9 mouse cellular contexts compared by ENCODE assay signal in genomic region chr9:120202683-120203082, GRCm38 (mm10). TPM values are rescaled to one million over a fixed set of nuclear protein-coding genes. Genes with fewer than 3 reads are reported as not detected.
DNase-seq lines count a peak whose midpoint lies in the region; ATAC-seq and TF ChIP-seq lines count a peak whose summit lies in the region.
"Had no signal": no experiment of that assay in that cellular context is flagged by ENCODE, and none has a peak within 500 bp of the region (broad histone marks: within the 10 kb centered on the region; RNA-seq: fewer than 3 reads in every experiment).

No protein-coding gene starts in this region.

- no peak overlapping the region for H3K4me2 ChIP-seq in forebrain, embryonic 11.5 days (ENCODE audit: low read depth, low read length, severe bottlenecking)
- H3K4me2 ChIP-seq in forebrain, embryonic 14.5 days (ENCODE audit: low read length), result no peak overlapping the region
- no peak overlapping the region for H3K4me2 ChIP-seq in liver, postnatal 0 days (ENCODE audit: low read depth, low read length)
- H3K4me2 ChIP-seq in liver, embryonic 12.5 days, result no peak overlapping the region

- no peaks in the 10 kb centered on the region for H3K9me3 ChIP-seq in forebrain, embryonic 11.5 days (ENCODE audit: control insufficient read depth, low read length)
- H3K9me3 ChIP-seq in forebrain, embryonic 14.5 days (replicated peaks; ENCODE audit: control insufficient read depth, low read length), result no peaks in the 10 kb centered on the region
- no peaks in the 10 kb centered on the region for H3K9me3 ChIP-seq in liver, postnatal 0 days (ENCODE audit: low read length)
- H3K9me3 ChIP-seq in liver, embryonic 12.5 days (replicated peaks), result no peaks in the 10 kb centered on the region

- no peaks in the 10 kb centered on the region for H3K36me3 ChIP-seq in forebrain, embryonic 11.5 days (ENCODE audit: control insufficient read depth, insufficient read depth, low read length)
- H3K36me3 ChIP-seq in forebrain, embryonic 14.5 days (ENCODE audit: control insufficient read depth, insufficient read depth, low read length), result no peaks in the 10 kb centered on the region
- no peaks in the 10 kb centered on the region for H3K36me3 ChIP-seq in liver, postnatal 0 days (replicated peaks; ENCODE audit: insufficient read depth, low read length)
- no peaks in the 10 kb centered on the region for H3K36me3 ChIP-seq in liver, embryonic 12.5 days

- no peak overlapping the region for H3K4me3 ChIP-seq in forebrain, embryonic 11.5 days (ENCODE audit: low read depth, low read length)
- no peak overlapping the region for H3K4me3 ChIP-seq in forebrain, embryonic 14.5 days (ENCODE audit: low read depth, low read length)
- no peak overlapping the region for H3K4me3 ChIP-seq in liver, postnatal 0 days (ENCODE audit: low read depth, low read length)
- no peak overlapping the region for H3K4me3 ChIP-seq in liver, embryonic 12.5 days
- H3K4me3 ChIP-seq in bone marrow, adult 2 months (replicated peaks; ENCODE audit: control insufficient read depth, low read depth, low read length), result no peak overlapping the region

- no peaks in the 10 kb centered on the region for H3K4me1 ChIP-seq in forebrain, embryonic 11.5 days (replicated peaks; ENCODE audit: control insufficient read depth, insufficient read depth, low read length)
- no peaks in the 10 kb centered on the region for H3K4me1 ChIP-seq in forebrain, embryonic 14.5 days (ENCODE audit: control insufficient read depth, insufficient read depth, low read length)
- H3K4me1 ChIP-seq in liver, postnatal 0 days (ENCODE audit: insufficient read depth), result no peaks in the 10 kb centered on the region
- no peaks in the 10 kb centered on the region for H3K4me1 ChIP-seq in liver, embryonic 12.5 days
- no peaks in the 10 kb centered on the region for H3K4me1 ChIP-seq in bone marrow, adult 2 months (ENCODE audit: control insufficient read depth, insufficient read depth, low read length)

- H3K9ac ChIP-seq in forebrain, embryonic 11.5 days (ENCODE audit: low read length), result no peak overlapping the region
- no peak overlapping the region for H3K9ac ChIP-seq in forebrain, embryonic 14.5 days (ENCODE audit: low read length)
- H3K9ac ChIP-seq in liver, postnatal 0 days (replicated peaks), result no peak overlapping the region
- H3K9ac ChIP-seq in liver, embryonic 12.5 days, result no peak overlapping the region

- peak; percentile 61 for TF ChIP-seq CTCF in liver, postnatal 0 days (IDR thresholded peaks at IDR 0.05; ENCODE audit: low read depth)
- TF ChIP-seq CTCF in bone marrow, adult 2 months (IDR thresholded peaks at IDR 0.05; ENCODE audit: control insufficient read depth, insufficient read depth, low read length), result peak; percentile 50; the same call in 1 of the 2 replicates

- TF ChIP-seq POLR2A in bone marrow, adult 2 months (IDR thresholded peaks at IDR 0.05; ENCODE audit: borderline replicate concordance, control insufficient read depth, low read depth, low read length), result no peak

- 26% methylated on average over 12 of the region's 12 CpGs for WGBS in forebrain, embryonic 11.5 days
- WGBS in forebrain, embryonic 14.5 days, result 25% methylated on average over 12 of the region's 12 CpGs
- 27% methylated on average over 12 of the region's 12 CpGs for WGBS in liver, postnatal 0 days (ENCODE audit: insufficient replicate concordance)
- WGBS in liver, embryonic 12.5 days (ENCODE audit: insufficient replicate concordance), result 24% methylated on average over 12 of the region's 12 CpGs
- WGBS in bone marrow, adult 2 months, result 24% methylated on average over 12 of the region's 12 CpGs

- H3K27ac ChIP-seq in forebrain, embryonic 11.5 days (ENCODE audit: low read depth, low read length), result no peak overlapping the region
- H3K27ac ChIP-seq in forebrain, embryonic 14.5 days (ENCODE audit: low read depth, low read length), result no peak overlapping the region
- H3K27ac ChIP-seq in liver, postnatal 0 days (ENCODE audit: low read depth), result no peak overlapping the region
- no peak overlapping the region for H3K27ac ChIP-seq in liver, embryonic 12.5 days
- H3K27ac ChIP-seq in bone marrow, adult 2 months (ENCODE audit: control insufficient read depth, insufficient read depth, low read depth, low read length, poor library complexity), result no peak overlapping the region

- no peaks in the 10 kb centered on the region for H3K27me3 ChIP-seq in forebrain, embryonic 11.5 days (ENCODE audit: control insufficient read depth, insufficient read depth, low read length)
- no peaks in the 10 kb centered on the region for H3K27me3 ChIP-seq in forebrain, embryonic 14.5 days (replicated peaks; ENCODE audit: control insufficient read depth, insufficient read depth, low read length)
- H3K27me3 ChIP-seq in liver, postnatal 0 days (ENCODE audit: insufficient read depth, low read length), result no peaks in the 10 kb centered on the region; the same call in 1 of the 2 replicates
- 0 out of 2 replicates have a peak, but pooled peaks cover 4% of the 10 kb centered on the region for H3K27me3 ChIP-seq in liver, embryonic 12.5 days (replicated peaks)

- TF ChIP-seq EP300 in liver, postnatal 0 days (IDR thresholded peaks at IDR 0.05; ENCODE audit: low read depth), result no peak

- DNase-seq in forebrain, embryonic 11.5 days (ENCODE audit: low spot score), result peak; percentile 64
- no peak for DNase-seq in forebrain, embryonic 14.5 days (ENCODE audit: low spot score)
- no peak for DNase-seq in liver, postnatal 0 days
- DNase-seq in lung, postnatal 10 days, result peak; percentile 11
- DNase-seq in spleen, postnatal 14 days (ENCODE audit: low spot score in 2 of 2), result no peak
- no peak for DNase-seq in T-cell, adult 2 months (ENCODE audit: low spot score)

- ATAC-seq in forebrain, embryonic 11.5 days (replicated peaks; ENCODE audit: low FRiP score), result no peak
- no peak for ATAC-seq in forebrain, embryonic 14.5 days
- ATAC-seq in liver, postnatal 0 days, result no peak
- no peak for ATAC-seq in liver, embryonic 12.5 days

RNA-seq across cellular contexts. Expression of gene Mobp, which starts 53.2 kb away (rescaled TPM):
- polyA plus RNA-seq in forebrain, embryonic 11.5 days (2014; fragmentation: Nextera tagmentation; extraction: Ambion mirVana), result 1.9 and 3.2 TPM in 2 replicates
- polyA plus RNA-seq in forebrain, embryonic 14.5 days (2014; fragmentation: Nextera tagmentation; extraction: Ambion mirVana), result 0.17 and 0.20 TPM in 2 replicates
- polyA plus RNA-seq in liver, postnatal 0 days (2015; fragmentation: Nextera tagmentation; extraction: Ambion mirVana), result not detected in 2 replicates
- polyA plus RNA-seq in liver, embryonic 12.5 days (2016; fragmentation: Nextera tagmentation; extraction: Ambion mirVana), result not detected in 2 replicates
- 7.3 TPM in 1 of 2 replicates, not detected in the other for polyA plus RNA-seq in bone marrow, adult 2 months (2011; ENCODE audit: insufficient read depth, insufficient read length, low replicate concordance, missing spikeins)
- polyA plus RNA-seq: limb, embryonic 14.5 days had no signal

Comparison
In these comparisons a context has a peak if more than half of its experiments do, and no peak if none do; other contexts are left out.
1. DNase-seq: peak in forebrain, embryonic 11.5 days (single experiment) and lung, postnatal 10 days (single experiment); none in forebrain, embryonic 14.5 days (single experiment), liver, postnatal 0 days (single experiment), spleen, postnatal 14 days (0 of 2) and T-cell, adult 2 months (single experiment).